Mouse (Mus musculus) liver, embryonic 14.5 days (tissue): ENCODE measurements around the gene Frmd4a. TPM values are rescaled to one million over a fixed set of nuclear protein-coding genes. Genes with fewer than 3 reads are reported as not detected.

ENCODE experiments used
- ATAC-seq: fragments of 200-750 bp; cut with Nextera tagmentation; 2 replicates; pipeline ENCODE4 v1.8.0; 2017; ENCODE audit warnings: moderate number of reproducible peaks, mild to moderate bottlenecking, moderate library complexity; ENCODE audit not compliant: insufficient read depth
- DNase-seq, 3 experiments: peaks; one replicate each; pipeline ENCODE4 v3.0.0-alpha.2; 2012 to 2013; ENCODE audit warnings: low read depth in 3 of 3, low spot score in 3 of 3
- H3K27ac ChIP-seq: fragments of 300-500 bp; sonication (generic); 2 replicates; pipeline ENCODE4 v1.5.1; 2014; ENCODE audit warnings: moderate library complexity, mild to moderate bottlenecking, control low read depth, inconsistent platforms
- H3K27me3 ChIP-seq: fragments of 300-500 bp; sonication (generic); 2 replicates; pipeline ENCODE4 v1.6.1; 2014; ENCODE audit warnings: mild to moderate bottlenecking, low read length, moderate library complexity; ENCODE audit not compliant: control insufficient read depth, insufficient read depth
- H3K36me3 ChIP-seq: fragments of 300-500 bp; sonication (generic); replicated peaks from 2 replicates; pipeline ENCODE4 v1.6.1; 2014; ENCODE audit warnings: low read depth; ENCODE audit not compliant: control insufficient read depth, insufficient read depth
- H3K4me1 ChIP-seq, 2 experiments: fragments of 200-500 bp in 1 of 2; fragments of 300-500 bp in 1 of 2; sonication (generic) in 1 of 2; replicated peaks; 2 replicates each; pipeline ENCODE4 v1.6.1; 2012 to 2014; ENCODE audit warnings: antibody characterized with exemption in 1 of 2, inconsistent platforms in 1 of 2, low read length in 1 of 2; ENCODE audit not compliant: control insufficient read depth in 2 of 2, insufficient read depth in 2 of 2
- H3K4me2 ChIP-seq: fragments of 300-500 bp; sonication (generic); 2 replicates; pipeline ENCODE4 v1.6.1; 2014; ENCODE audit warnings: low read depth, mild to moderate bottlenecking, control low read depth, moderate library complexity
- H3K4me3 ChIP-seq, 2 experiments: fragments of 200-500 bp in 1 of 2; fragments of 300-500 bp in 1 of 2; sonication (generic) in 1 of 2; 2 replicates each; pipeline ENCODE4 v1.5.1; 2012 to 2014; ENCODE audit warnings: low read depth in 2 of 2, low read length in 2 of 2, mild to moderate bottlenecking in 2 of 2, control low read depth in 1 of 2, inconsistent platforms in 1 of 2, moderate library complexity in 1 of 2; ENCODE audit not compliant: insufficient read depth in 1 of 2
- H3K9ac ChIP-seq: fragments of 300-500 bp; sonication (generic); replicated peaks from 2 replicates; pipeline ENCODE4 v1.6.1; 2014; ENCODE audit warnings: mild to moderate bottlenecking, control low read depth, moderate library complexity
- H3K9me3 ChIP-seq: fragments of 300-500 bp; sonication (generic); 2 replicates; pipeline ENCODE4 v1.6.1; 2016; ENCODE audit warnings: low read length, mixed read lengths; ENCODE audit not compliant: control insufficient read depth
- CTCF ChIP-seq: IDR thresholded peaks from 2 replicates; pipeline ENCODE4 v1.5.1; 2016; ENCODE audit warnings: antibody characterized with exemption, low read depth, control low read depth
- EP300 ChIP-seq: IDR thresholded peaks from 2 replicates; pipeline ENCODE4 v1.6.1; 2016; ENCODE audit warnings: antibody characterized with exemption, low read depth
- WGBS: fragments of 180-500 bp; shearing (Covaris S2); extraction: QIAGEN DNeasy Blood & Tissue Kit; methylation state at CpG from one replicate; pipeline ENCODE4 v1.1.7; 2014; ENCODE audit not compliant: insufficient replicate concordance; 5-methylcytosine and 5-hydroxymethylcytosine counted together
- polyA plus RNA-seq, 2 experiments: library from polyadenylated mRNA; depleted of rRNA in 1 of 2; stranded (reverse) in 1 of 2; unstranded in 1 of 2; fragments of >200 nt; fragmentation: Nextera tagmentation in 1 of 2; extraction: Ambion mirVana in 1 of 2; gene quantifications; 2 replicates each; pipeline versions ENCODE4 v1.2.1 to v1.2.3; 2012 to 2014

Frmd4a gene
- polyA plus RNA-seq, 2 experiments, result 11.0 to 11.2 TPM

DNA sequence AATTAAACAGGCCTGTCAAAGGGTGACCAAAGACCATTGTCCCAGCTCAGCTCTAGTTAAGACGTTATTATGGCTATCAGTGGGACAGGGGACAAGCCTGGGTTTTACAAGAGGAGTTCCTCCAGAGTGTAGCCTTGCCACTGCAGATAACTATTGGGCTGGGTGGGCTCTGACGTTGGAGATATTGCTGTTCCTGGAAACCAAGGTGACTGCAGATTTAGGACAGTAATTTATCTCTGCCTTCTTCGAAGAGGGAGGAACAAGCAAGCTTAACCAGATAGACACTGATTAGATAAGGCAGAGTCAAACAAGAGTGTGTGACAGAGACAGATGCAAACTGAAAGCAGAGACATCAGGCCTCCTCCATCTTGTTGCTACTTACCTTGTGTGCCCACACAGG lies 330.3 kb downstream of the Frmd4a start:
- TF ChIP-seq EP300 (peak; percentile 69), CTCF (no peak)
- no peak overlapping the region for H3K4me3 ChIP-seq
- H3K27me3 ChIP-seq, result no peaks in the 10 kb centered on the region
- no peak overlapping the region for H3K4me2 ChIP-seq
- H3K9ac ChIP-seq, result no peak overlapping the region
- H3K9me3 ChIP-seq, result no peaks in the 10 kb centered on the region
- peak in 1 of 3 experiments; percentile 28 for DNase-seq
- H3K36me3 ChIP-seq, result no peaks in the 10 kb centered on the region
- WGBS, result 4% methylated on average over 3 of the region's 3 CpGs
- peaks cover 0 to 15% of the 10 kb centered on the region in 2 experiments; a peak in 3 of 4 replicates for H3K4me1 ChIP-seq
- peak; percentile 84 for ATAC-seq
- no peak overlapping the region for H3K27ac ChIP-seq

- no peak overlapping the region for H3K4me3 ChIP-seq
- no peaks in the 10 kb centered on the region for H3K9me3 ChIP-seq
- no peak for TF ChIP-seq EP300
- TF ChIP-seq CTCF, result no peak
- no peak overlapping the region for H3K9ac ChIP-seq
- H3K4me1 ChIP-seq, result peaks cover 0 to 15% of the 10 kb centered on the region in 2 experiments; a peak in 3 of 4 replicates
- WGBS, result 69% methylated on average over 5 of the region's 5 CpGs
- no peak overlapping the region for H3K27ac ChIP-seq
- ATAC-seq, result no peak
- no peak overlapping the region for H3K4me2 ChIP-seq
- no peak for DNase-seq
- H3K36me3 ChIP-seq, result no peaks in the 10 kb centered on the region
- H3K27me3 ChIP-seq, result no peaks in the 10 kb centered on the region
Observed at GRCm38 (mm10) chr2:4348509-4348908, 331.0 kb downstream of the Frmd4a start.

- H3K4me2 ChIP-seq, result no peak overlapping the region
- 64% methylated on average over 7 of the region's 7 CpGs for WGBS
Observed at GRCm38 (mm10) chr2:4356812-4357384, 339.4 kb downstream of the Frmd4a start.

DNA sequence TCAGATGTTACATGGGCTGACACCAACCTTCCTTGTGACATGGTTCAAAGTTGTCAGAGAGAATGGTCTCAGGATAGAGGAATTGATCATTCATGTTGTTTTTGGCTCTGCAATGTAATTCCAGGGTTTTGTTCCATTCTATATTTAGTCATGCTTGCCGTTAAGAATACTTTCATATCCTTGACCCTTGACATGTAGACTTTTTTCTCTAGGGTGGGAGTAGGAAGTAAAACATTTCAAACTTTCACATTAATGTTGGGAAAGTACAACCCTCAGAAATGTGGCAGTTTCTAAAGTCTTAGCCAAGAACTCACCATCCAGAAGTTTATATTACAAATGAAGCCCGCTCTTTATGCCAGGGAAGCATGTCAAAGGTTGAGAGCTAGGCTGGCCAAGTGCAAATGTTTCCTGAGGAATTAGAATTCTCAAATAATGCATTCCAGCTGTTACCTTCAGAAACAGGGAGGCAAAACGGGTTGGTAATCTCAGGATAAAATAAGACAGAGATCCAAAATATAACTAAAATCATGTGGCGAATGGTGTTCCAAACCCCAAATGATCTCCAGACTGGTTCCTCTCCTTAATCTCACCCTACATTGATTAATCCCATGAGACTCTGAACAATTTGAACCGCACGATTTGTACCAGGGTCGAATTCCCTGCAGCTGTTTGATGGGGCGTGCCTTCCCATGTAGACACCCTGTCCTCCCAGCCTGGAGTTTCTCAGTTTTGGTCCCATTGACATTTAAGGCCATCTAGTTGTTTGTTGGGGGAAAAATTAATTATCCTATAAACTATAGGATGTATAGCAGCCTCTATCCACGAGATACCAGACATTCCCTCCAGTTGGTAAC lies 344.7 kb downstream of the Frmd4a start:
- Histone ChIP-seq H3K9me3 (no peaks in the 10 kb centered on the region), H3K27ac (no peak overlapping the region), H3K4me3 (no peak overlapping the region), H3K4me1 (no peaks in the 10 kb centered on the region), H3K36me3 (no peaks in the 10 kb centered on the region), H3K4me2 (no peak overlapping the region), H3K27me3 (no peaks in the 10 kb centered on the region), H3K9ac (no peak overlapping the region)
- ATAC-seq, result no peak
- no peak for DNase-seq
- WGBS, result 57% methylated on average over 9 of the region's 9 CpGs
- no peak for TF ChIP-seq EP300
- no peak for TF ChIP-seq CTCF

More at GRCm38 (mm10) chr2:4356812-4357384, 339.4 kb downstream of the Frmd4a start:
- Histone ChIP-seq H3K9me3 (no peaks in the 10 kb centered on the region), H3K4me3 (no peak overlapping the region), H3K27ac (no peak overlapping the region), H3K4me1 (no peaks in the 10 kb centered on the region; a peak in 1 of 4 replicates), H3K27me3 (no peaks in the 10 kb centered on the region), H3K9ac (no peak overlapping the region), H3K36me3 (no peaks in the 10 kb centered on the region)
- ATAC-seq (no peak), DNase-seq (no peak)
- TF ChIP-seq CTCF (no peak), EP300 (no peak)

DNA sequence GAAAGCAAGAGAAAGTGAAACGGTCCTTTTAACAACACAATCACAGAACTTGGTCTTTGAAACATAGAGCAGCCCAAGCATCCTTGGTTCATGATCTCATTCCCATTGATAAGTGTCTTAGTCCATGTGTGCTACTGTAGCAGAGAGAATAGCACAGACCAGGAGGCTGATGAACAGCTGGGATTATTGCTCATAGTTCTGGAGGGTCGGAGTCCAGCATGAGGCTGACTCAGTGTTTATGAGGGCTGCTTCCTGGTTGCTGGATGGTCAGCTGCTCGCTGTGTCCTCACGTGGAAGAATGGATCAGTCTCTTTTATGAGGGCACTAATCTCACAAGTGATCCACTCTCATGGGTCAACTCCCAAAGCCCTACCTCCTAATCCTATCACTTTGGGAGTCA lies 347.4 kb downstream of the Frmd4a start:
- H3K36me3 ChIP-seq, result no peaks in the 10 kb centered on the region
- H3K9ac ChIP-seq, result no peak overlapping the region
- H3K27me3 ChIP-seq, result no peaks in the 10 kb centered on the region
- DNase-seq (no peak), ATAC-seq (no peak)
- H3K9me3 ChIP-seq, result no peaks in the 10 kb centered on the region
- WGBS, result 55% methylated on average over 4 of the region's 4 CpGs
- no peak overlapping the region for H3K27ac ChIP-seq
- H3K4me1 ChIP-seq, result no peaks in the 10 kb centered on the region
- H3K4me2 ChIP-seq, result no peak overlapping the region
- TF ChIP-seq EP300 (no peak), CTCF (no peak)
- H3K4me3 ChIP-seq, result no peak overlapping the region
